Mouse (Mus musculus) bone marrow, adult 2 months (tissue): ENCODE measurements around the gene Spats1.

Experiments used
- CTCF ChIP-seq: fragments of 200-500 bp; IDR thresholded peaks from 2 replicates; pipeline ENCODE4 v1.5.1; 2011; ENCODE audit warnings: low read length, control low read depth; ENCODE audit not compliant: control insufficient read depth, insufficient read depth
- POLR2A ChIP-seq: fragments of 200-500 bp; IDR thresholded peaks from 2 replicates; pipeline ENCODE4 v1.6.1; 2011; ENCODE audit warnings: low read depth, mild to moderate bottlenecking, control low read depth, low read length, borderline replicate concordance; ENCODE audit not compliant: control insufficient read depth

- TF ChIP-seq CTCF = no peak
- TF ChIP-seq POLR2A = no peak
These were observed 28.2 kb downstream of the Spats1 start for GRCm38 (mm10) chr17:45447063-45447462.
